Mouse (Mus musculus): ENCODE results near the gene Papolb.
A peak's percentile ranks its signal among the peaks of the same experiment; 100 is the strongest.

GRCm38 (mm10) chr5:142498964-142499363 lies 30.9 kb downstream of the Papolb start:
- peak; percentile 39 to 78 for TF ChIP-seq CTCF (conservative IDR thresholded peaks at IDR 0.05 in 1 of 2, IDR thresholded peaks at IDR 0.05 in 1 of 2; ENCODE audit: low read depth in 2 of 2, low read length in 2 of 2)
- no peak for TF ChIP-seq EP300 (IDR thresholded peaks at IDR 0.05; ENCODE audit: low read length)
- no peak for TF ChIP-seq MAFK (IDR thresholded peaks at IDR 0.05; ENCODE audit: insufficient replicate concordance, low read length)
- TF ChIP-seq MAZ (IDR thresholded peaks at IDR 0.05; ENCODE audit: low read depth, low read length) = no peak

Measured in CH12.LX (cell line).